Mouse (Mus musculus) CD4-positive helper T cell, adult 2 months (primary cell): ENCODE results near the gene Cacnb1.

Experiments
- DNase-seq: peaks from one replicate; pipeline ENCODE4 v3.0.0-alpha.2; 2012; ENCODE audit warnings: low read depth, missing footprints, low spot score

Gene Cacnb1

GRCm38 (mm10) chr11:98040975-98041374 lies 18.1 kb upstream of the Cacnb1 start:
- no peak for DNase-seq

GRCm38 (mm10) chr11:98037871-98038270 lies 15.0 kb upstream of the Cacnb1 start:
- no peak for DNase-seq

GRCm38 (mm10) chr11:98035977-98036377 lies 13.1 kb upstream of the Cacnb1 start:
- no peak for DNase-seq

- no peak for DNase-seq
These were observed 12.0 kb upstream of the Cacnb1 start for GRCm38 (mm10) chr11:98034840-98035239.

GRCm38 (mm10) chr11:98034061-98034460 lies 11.2 kb upstream of the Cacnb1 start:
- no peak for DNase-seq

GRCm38 (mm10) chr11:98031443-98031770 lies 8.6 kb upstream of the Cacnb1 start:
- peak; percentile 68 for DNase-seq

GRCm38 (mm10) chr11:98030701-98031442 lies 8.0 kb upstream of the Cacnb1 start:
- DNase-seq, result peak; percentile 42

- no peak for DNase-seq
These were observed 5.0 kb upstream of the Cacnb1 start for GRCm38 (mm10) chr11:98027785-98028184.

- DNase-seq, result peak; percentile 67
These were observed 4.5 kb upstream of the Cacnb1 start for GRCm38 (mm10) chr11:98027297-98027688.

GRCm38 (mm10) chr11:98026570-98027296 lies 3.9 kb upstream of the Cacnb1 start, which contains the start of gene Rpl19:
Gene Rpl19 (plus strand): TSS chr11:98026710.
- DNase-seq, result peak; percentile 91

- DNase-seq, result no peak
These were observed 3.4 kb upstream of the Cacnb1 start for GRCm38 (mm10) chr11:98026248-98026569.

GRCm38 (mm10) chr11:98024516-98024915 lies 1.7 kb upstream of the Cacnb1 start:
- DNase-seq, result no peak

- DNase-seq, result no peak
These were observed 630 bp downstream of the Cacnb1 start for GRCm38 (mm10) chr11:98022253-98022554.

GRCm38 (mm10) chr11:98021565-98022252 lies 1.1 kb downstream of the Cacnb1 start:
- peak; percentile 36 for DNase-seq

- DNase-seq, result no peak
These were observed 1.7 kb downstream of the Cacnb1 start for GRCm38 (mm10) chr11:98021118-98021517.

- DNase-seq, result peak; percentile 44
These were observed 2.1 kb downstream of the Cacnb1 start for GRCm38 (mm10) chr11:98020710-98021109.

- DNase-seq, result peak; percentile 64
These were observed 2.8 kb downstream of the Cacnb1 start for GRCm38 (mm10) chr11:98019883-98020610.

GRCm38 (mm10) chr11:98018858-98019641 lies 3.8 kb downstream of the Cacnb1 start:
- DNase-seq, result peak; percentile 76

- DNase-seq, result no peak
These were observed 4.6 kb downstream of the Cacnb1 start for GRCm38 (mm10) chr11:98018222-98018621.

GRCm38 (mm10) chr11:98016824-98017223 lies 6.0 kb downstream of the Cacnb1 start:
- no peak for DNase-seq

GRCm38 (mm10) chr11:98016177-98016576 lies 6.7 kb downstream of the Cacnb1 start:
- DNase-seq, result no peak
